Mouse (Mus musculus) T-helper 1 cell (primary cell): ENCODE results near the gene Adgrv1.

ENCODE experiments used
- in situ Hi-C: fragments of 300-600 bp; cut with MboI, MseI; formaldehyde crosslinking; loops from one replicate; pipeline ENCODE4 v1.15.1; 2025; ENCODE audit warnings: high pct_unique_total_duplicates

The Adgrv1 gene

DNA sequence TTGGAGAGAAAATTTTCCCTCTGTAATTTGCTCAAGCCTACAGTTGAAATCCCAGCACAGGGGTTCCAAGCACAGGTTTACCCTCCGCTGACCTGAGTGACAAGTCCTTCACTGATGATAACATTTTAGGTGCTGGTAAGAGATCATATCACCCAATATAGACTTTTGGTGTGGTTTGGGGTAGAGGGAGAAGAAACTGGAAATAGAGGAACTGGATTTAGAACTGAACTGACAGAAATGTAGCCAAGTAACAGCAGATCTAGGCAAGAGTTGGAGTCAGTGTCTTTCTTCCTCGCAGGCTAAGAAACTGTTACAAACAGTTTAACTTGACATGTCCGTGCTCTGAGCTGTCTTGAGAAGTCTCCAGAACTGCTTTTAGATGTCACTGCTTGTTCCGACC lies 581.5 kb downstream of the Adgrv1 start:
- in situ Hi-C loops = no loop called here

DNA sequence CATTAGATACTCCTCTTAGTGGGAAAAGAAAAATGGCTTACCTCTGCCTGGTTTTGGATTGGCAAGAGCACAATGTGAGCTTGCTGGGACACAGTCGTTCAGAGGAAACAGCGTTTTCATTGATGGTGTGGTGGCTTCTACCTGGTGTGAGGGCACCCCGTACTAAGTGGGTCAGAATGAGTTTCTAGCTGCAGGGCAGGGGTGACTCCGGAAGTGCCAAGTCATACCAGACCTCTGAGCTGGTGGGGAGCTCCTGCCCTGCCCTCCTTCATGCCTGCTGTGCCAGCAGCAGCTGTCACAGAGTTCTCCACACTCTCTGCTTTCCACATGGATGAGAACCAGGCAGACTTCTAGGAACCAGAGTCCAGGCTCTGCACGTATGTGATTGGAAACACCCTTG lies 582.0 kb downstream of the Adgrv1 start:
- in situ Hi-C loops = no loop called here

DNA sequence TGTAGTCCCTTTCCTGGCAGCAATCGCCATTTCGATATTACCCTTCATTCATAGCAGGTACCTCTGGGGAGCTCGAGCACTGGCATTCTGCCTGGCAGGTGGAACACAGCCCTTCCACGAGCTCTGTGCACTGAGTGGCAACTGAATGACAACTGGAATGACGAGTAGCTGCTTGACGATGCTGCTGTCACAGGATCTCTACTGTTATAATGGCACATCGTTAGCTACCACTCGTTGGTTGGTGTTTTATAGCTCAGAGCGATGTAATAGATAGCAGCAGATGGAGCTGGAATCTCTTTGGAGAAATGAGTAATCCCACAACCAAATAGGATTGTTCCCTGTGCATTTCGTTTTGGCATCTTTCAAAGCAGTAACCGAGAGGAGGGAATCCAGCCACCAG lies 587.6 kb downstream of the Adgrv1 start:
- in situ Hi-C loops = no loop called here
